Mouse (Mus musculus) small intestine, adult 2 months (tissue): Measurements from ENCODE around the gene Kdm5a.

ENCODE experiments used
- CTCF ChIP-seq: fragments of 200-500 bp; IDR thresholded peaks from 2 replicates; pipeline ENCODE4 v1.5.1; 2012; ENCODE audit warnings: low read depth, mild to moderate bottlenecking, control low read depth, inconsistent platforms, low read length, moderate library complexity, mixed read lengths; ENCODE audit not compliant: insufficient replicate concordance, insufficient read length; ENCODE audit errors: extremely low read depth
- POLR2A ChIP-seq: fragments of 200-500 bp; IDR thresholded peaks from 2 replicates; pipeline ENCODE4 v1.6.1; 2012; ENCODE audit warnings: low read depth, mild to moderate bottlenecking, control low read depth, inconsistent platforms, low read length, moderate library complexity

- TF ChIP-seq CTCF (no peak), POLR2A (no peak)
Measured at GRCm38 (mm10) chr6:120362124-120362523, 1.8 kb upstream of the Kdm5a start.
